Mouse (Mus musculus) retina, postnatal 7 days (tissue): ENCODE data around the gene Sox18.

ENCODE experiments used
- DNase-seq: peaks from one replicate; pipeline ENCODE4 v3.0.0-alpha.2; 2012; ENCODE audit warnings: low read depth, low spot score

Sox18 gene

DNA sequence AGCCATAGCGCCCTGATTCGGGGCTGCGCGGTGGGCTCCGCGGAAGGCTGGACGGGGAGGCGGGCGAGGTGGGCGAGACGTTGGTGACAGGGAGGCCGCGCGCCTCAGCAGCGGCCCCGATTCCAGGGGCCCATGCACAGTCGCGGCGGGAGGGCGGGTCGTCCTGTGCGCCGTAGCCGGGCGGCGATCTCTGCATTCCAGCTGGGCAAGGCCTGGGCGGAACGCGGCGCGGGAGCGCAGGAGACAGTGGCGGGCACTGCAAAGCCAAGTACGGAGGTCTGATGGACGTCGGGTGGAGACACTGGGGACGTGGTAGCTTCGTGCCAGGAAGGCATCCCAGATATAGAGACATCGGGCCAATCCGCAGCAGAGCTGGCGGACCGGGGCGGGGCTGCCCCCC is at the start of gene Sox18:
Sox18 (minus strand) TSS at position 315 of the 400 bp plus-strand sequence.
- DNase-seq, result no peak

DNA sequence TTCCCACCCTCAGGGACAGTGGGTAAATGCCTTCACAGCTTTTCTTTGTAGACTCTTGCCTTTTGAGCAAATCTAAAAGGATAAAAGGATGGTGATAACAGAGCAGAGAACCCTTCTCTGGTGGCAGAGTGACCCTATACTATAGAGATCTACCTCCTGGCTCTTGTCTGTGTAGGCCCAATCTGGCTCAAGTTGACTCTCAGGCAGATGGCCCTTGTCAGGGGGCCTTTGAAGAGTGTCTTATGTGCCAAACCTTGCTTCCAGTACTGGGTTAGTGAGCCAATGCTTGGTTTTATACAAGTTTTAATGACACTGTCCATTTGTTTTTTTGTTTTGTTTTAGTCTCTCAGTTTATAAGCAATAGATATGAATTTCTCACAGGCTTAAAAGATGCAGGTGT is 49.8 kb upstream of the Sox18 start:
- DNase-seq, result no peak

GRCm38 (mm10) chr2:181720061-181720460 is 48.6 kb upstream of the Sox18 start:
- no peak for DNase-seq

GRCm38 (mm10) chr2:181716991-181717390 is 45.6 kb upstream of the Sox18 start:
- no peak for DNase-seq

- no peak for DNase-seq
These were observed 43.9 kb upstream of the Sox18 start for GRCm38 (mm10) chr2:181715382-181715781.

DNA sequence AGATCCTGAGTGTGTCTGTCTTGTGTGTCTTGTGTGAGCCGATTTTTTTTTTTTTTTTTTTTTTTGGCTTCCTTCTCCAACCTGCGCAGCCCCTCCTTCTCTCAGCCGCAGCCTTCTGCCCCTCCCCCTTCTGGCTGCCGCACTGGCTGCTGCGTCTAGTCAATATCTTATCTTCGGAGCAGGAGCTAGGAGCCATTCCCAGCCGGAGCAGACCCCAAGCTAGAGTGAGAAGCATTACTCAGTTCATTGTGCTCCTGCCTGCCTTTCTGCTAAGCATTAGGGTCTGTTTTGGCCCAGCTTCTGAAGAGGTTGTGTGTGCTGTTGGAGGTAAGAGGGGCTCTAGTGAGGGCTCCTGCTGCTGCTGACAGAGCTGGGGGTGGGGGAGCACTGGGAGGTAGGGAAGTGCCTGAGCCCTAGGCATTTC is 43.5 kb upstream of the Sox18 start, which contains the start of gene Oprl1:
Oprl1 (plus strand) TSS at position 114 of the 424 bp plus-strand sequence.
- DNase-seq, result no peak

- DNase-seq, result no peak
These were observed 42.3 kb upstream of the Sox18 start for GRCm38 (mm10) chr2:181713749-181714148.

GRCm38 (mm10) chr2:181706668-181707067 is 35.2 kb upstream of the Sox18 start:
- DNase-seq, result no peak

DNA sequence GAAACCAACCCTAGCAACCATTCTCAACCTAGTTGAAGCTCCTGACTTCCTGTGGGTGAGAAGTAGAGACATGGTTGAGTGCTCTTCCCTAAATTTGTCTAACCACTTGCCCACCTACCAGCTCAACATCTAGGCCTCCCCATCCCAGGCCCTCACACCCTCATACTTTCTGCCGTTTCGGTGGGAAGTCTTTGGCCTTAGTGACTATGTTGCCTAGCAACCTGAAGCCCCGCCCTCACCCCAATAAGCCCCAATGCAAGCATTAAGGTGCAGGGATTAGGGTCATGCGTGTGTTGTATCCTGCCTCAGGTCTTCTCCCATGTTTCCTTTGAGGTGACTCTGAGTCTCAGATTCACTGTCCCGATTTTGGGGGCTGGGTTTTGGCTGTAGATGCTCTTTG is 26.8 kb upstream of the Sox18 start, which contains the start of gene Lkaaear1:
Lkaaear1 (minus strand) TSS at position 202 of the 400 bp plus-strand sequence.
- no peak for DNase-seq

DNA sequence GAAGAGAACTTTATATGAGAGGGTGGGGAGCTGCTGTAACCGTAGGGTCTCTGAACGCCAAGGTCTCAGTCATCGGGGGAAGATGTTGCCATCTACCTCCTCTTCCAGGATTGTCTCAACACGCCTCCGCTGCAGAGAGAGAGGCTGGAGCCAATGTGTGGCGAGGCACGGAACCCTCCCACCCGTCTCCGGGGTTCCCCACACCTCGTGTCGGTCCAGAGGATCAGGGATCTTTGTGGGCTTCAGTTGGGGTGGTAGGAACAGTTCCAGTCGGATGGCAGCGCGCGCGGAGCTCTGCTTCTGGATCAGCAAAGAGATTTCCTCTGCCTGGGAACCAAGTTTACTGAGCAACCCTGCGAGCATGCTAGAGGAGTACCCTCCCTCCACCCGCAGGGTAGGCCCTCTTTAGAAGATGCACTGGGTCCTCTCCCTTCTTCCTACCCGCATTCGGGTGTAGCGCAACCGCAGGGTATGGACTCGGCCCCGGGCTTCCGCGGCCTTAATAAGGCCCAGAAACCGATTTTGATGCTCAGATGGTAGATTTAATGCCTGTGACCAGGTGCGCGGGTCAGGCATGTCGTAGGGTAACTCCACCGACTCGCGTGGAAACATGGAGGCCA is 25.5 kb upstream of the Sox18 start:
- DNase-seq, result no peak

DNA sequence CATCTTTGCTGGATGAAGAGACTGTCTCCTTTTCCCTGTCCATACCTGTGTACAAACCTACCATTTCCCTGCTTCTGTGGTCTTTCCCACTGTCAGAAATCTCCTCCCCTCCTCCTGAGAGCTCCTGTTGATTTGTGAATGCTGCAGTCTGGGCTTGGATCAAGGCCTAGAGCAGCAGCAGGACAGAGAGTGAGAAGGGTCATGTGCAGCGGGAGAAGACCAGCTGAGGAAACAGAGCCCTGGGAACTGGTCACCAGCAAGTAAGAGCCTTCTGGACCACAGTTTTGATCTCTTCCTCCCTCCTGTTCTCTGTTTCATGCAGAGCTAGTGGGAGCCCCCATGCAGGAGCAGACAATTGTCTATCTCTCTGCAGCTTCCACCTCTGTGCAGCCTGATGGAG is 24.3 kb upstream of the Sox18 start:
- no peak for DNase-seq

- DNase-seq, result no peak
These were observed 23.1 kb upstream of the Sox18 start for GRCm38 (mm10) chr2:181694581-181694980.

- DNase-seq, result no peak
These were observed 22.2 kb upstream of the Sox18 start, which contains the start of gene Rgs19 for GRCm38 (mm10) chr2:181693339-181694280. Rgs19 (minus strand) TSS chr2:181693977.

- DNase-seq, result no peak
These were observed 20.9 kb upstream of the Sox18 start for GRCm38 (mm10) chr2:181692304-181692703.

DNA sequence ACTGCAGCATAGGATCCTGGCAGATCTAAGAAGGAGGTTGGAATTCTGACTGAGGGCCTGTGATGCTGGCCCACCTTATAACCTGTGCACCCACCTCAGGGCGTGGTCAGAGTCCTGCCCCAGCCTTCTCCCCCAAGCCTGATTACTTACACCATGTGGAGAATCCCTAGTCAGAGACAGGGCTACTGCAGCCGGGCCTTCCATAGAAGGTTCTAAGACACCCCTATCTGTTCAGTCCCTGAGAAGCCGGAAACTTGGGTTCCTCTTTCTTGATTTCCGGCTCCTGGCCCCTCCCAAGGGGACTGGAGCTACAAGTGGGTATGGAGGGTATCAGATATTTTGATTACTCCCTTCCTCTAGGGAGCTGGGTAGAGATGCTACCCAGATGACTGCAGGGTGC is 20.1 kb upstream of the Sox18 start:
- DNase-seq, result no peak

- no peak for DNase-seq
These were observed 19.6 kb upstream of the Sox18 start for GRCm38 (mm10) chr2:181691083-181691482.

DNA sequence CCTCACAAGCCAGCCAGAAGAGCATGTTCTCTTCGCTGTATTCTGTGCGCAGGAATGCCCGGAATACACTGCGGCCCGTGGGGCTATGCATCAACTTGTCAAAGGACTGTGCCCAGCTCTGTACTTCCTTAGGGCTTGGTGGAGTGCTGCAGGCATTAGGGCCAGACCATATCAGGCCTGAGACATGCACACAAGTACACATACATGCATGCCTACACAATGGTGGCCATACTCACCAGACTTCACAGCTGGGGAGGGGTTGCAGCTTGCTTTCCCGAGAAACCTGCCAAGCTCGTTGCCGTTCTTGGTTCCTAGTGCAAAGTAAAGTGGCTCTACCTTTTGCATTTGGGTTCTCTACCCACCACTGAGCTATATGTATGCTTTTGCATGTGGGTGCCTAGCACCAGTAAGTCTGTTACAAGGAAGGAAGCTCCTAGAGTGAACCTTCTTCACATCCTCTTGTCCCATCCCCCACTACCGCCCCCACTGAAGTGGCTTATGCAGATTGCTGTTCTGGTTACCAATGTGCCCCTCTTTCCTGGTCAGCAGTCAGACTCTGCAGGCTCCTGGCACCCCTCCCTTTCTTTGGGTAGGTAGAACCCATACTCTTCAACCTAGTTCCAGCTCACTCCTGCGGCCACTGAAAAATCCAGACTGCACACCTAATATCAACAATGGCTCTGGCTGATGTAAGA is 18.2 kb upstream of the Sox18 start:
- DNase-seq, result no peak

DNA sequence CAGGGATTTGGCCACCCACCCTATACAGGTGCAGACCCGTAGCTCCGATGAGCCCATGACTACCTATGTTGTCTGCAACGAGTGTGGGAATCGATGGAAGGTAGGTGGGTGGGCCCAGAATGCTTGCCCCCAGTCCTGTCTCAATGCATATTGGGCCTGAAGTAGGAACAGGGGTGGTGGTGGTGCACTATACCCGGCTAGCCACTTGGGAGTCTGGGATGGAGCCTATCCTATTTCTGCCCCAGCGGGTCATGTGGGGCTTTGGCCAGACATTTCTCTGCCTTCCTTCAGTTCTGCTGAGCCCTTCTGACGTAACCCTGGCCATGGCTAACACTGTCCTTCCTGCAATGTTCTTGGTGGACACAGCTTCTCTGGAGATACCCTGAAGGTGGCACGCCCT is 16.1 kb upstream of the Sox18 start:
- no peak for DNase-seq

DNA sequence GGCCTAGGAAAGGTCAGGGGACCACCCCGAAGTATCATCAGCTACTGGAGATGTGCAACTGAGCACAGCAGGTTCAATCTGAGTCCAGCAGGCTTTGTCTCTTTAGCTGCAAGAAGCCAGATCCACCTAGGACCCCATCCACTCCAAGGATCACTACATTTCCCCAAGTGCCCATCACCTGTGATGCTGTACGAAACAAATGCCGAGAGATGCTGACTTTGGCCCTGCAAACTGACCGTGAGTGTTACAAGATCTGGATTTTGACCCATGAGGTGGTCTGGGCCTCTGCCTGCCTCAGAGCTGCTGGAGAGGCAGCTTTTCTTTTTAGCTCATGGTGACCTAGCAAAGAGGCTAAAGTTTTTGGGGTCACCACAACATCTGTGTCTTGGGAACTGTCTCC is 14.2 kb upstream of the Sox18 start:
- no peak for DNase-seq

DNA sequence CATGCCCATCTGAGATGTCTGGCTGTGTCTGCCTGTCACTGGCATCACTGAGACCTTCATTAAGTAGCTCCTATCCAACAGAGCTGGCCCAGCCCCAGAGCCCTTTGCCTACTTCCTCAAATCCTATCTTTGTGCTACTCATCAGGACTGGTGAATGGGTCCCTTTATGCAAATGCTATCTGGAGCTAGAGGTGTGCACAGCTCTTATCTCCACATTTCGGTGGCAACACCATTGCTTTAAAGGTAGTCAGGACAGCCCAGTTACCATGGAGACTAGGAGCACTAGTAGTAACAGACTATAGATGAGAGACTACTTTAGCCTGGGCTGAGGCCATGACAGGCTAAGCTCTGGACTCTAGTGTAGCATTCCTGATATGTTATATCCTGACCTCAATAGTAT is 13.3 kb upstream of the Sox18 start:
- no peak for DNase-seq

- no peak for DNase-seq
These were observed 11.9 kb upstream of the Sox18 start for GRCm38 (mm10) chr2:181683381-181683780.

DNA sequence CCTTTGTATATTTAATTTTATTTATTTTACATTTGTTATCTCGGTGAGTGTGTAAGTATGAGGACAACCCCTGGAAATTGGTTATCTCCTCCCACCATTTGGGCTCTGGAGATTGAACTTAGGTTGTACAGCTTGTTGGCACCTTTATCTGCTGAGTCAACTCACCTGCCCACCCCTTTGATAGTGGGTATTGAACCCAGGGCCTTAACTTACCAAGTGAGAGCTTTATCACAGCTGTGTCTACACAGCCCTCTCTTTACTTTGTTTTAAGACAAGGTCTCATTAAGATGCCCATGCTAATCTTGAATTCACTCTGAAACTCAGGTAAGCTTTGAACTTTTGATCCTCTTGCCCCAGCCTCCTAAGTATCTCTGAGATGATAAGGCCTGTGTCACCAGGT is 10.5 kb upstream of the Sox18 start:
- no peak for DNase-seq
